Mouse (Mus musculus) ES-Bruce4 (cell line): ENCODE results near the gene Otop2. TPM values are rescaled to one million over a fixed set of nuclear protein-coding genes. Genes with fewer than 3 reads are reported as not detected.

Experiments
- H3K27ac ChIP-seq: 2 replicates; pipeline ENCODE4 v1.5.1; 2012; ENCODE audit warnings: low read length, inconsistent platforms; ENCODE audit not compliant: insufficient read depth
- H3K27me3 ChIP-seq: 2 replicates; pipeline ENCODE4 v1.6.1; 2012; ENCODE audit warnings: mild to moderate bottlenecking, low read length, inconsistent platforms; ENCODE audit not compliant: control insufficient read depth, poor library complexity, insufficient read depth, severe bottlenecking
- H3K36me3 ChIP-seq: 2 replicates; pipeline ENCODE4 v1.6.1; 2012; ENCODE audit warnings: inconsistent platforms, mild to moderate bottlenecking, low read length, moderate library complexity; ENCODE audit not compliant: control insufficient read depth, poor library complexity, insufficient read depth, severe bottlenecking
- H3K4me1 ChIP-seq: one replicate; pipeline ENCODE4 v1.8.1; 2011; ENCODE audit warnings: low read length; ENCODE audit not compliant: control insufficient read depth, insufficient read depth
- H3K4me3 ChIP-seq: 2 replicates; pipeline ENCODE4 v1.5.1; 2011; ENCODE audit warnings: low read depth, mild to moderate bottlenecking, low read length
- H3K9ac ChIP-seq: 2 replicates; pipeline ENCODE4 v1.6.1; 2012; ENCODE audit warnings: low read depth, mild to moderate bottlenecking, inconsistent platforms; ENCODE audit not compliant: poor library complexity, severe bottlenecking
- H3K9me3 ChIP-seq: replicated peaks from 2 replicates; pipeline ENCODE4 v1.6.1; 2012; ENCODE audit warnings: mild to moderate bottlenecking, low read length, inconsistent platforms; ENCODE audit not compliant: control insufficient read depth, poor library complexity, insufficient read depth, severe bottlenecking
- CTCF ChIP-seq: IDR thresholded peaks from one replicate; pipeline ENCODE4 v1.8.1; 2011; ENCODE audit warnings: low read depth, low read length
- EP300 ChIP-seq: IDR thresholded peaks from 2 replicates; pipeline ENCODE4 v1.6.1; 2011; ENCODE audit warnings: low read depth, low read length; ENCODE audit not compliant: insufficient read depth
- POLR2A ChIP-seq: IDR thresholded peaks from one replicate; pipeline ENCODE4 v1.8.1; 2011; ENCODE audit warnings: low read length; ENCODE audit not compliant: insufficient read depth
- polyA plus RNA-seq: library from polyadenylated mRNA; stranded (reverse); fragments of >200 nt; gene quantifications from 2 replicates; pipeline ENCODE4 v1.2.4, GENCODE M21; 2011; ENCODE audit warnings: low read depth; ENCODE audit not compliant: missing spikeins, insufficient read depth, insufficient read length

Otop2 gene
- polyA plus RNA-seq, 1 experiment, result not detected

DNA sequence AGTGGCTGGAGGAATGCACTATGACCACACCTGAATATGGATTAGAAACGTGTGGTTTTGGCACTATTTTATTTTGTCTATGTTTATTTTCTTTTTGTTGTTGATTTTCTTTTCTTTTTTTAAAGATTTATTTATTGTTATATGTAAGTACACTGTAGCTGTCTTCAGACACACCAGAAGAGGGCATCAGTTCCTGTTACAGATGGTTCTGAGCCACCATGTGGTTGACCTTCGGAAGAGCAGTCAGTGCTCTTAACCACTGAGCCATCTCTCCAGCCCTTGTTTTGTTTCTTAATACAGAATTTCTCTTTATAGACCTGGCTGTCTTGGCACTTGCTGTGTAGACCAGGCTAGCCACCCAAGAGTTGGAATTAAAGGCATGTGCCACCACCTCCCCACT, 65.8 kb downstream of the Otop2 start:
- Histone ChIP-seq H3K36me3 (no peaks in the 10 kb centered on the region), H3K9me3 (no peaks in the 10 kb centered on the region), H3K27ac (no peak overlapping the region), H3K4me3 (no peak overlapping the region), H3K27me3 (peaks cover 4% of the 10 kb centered on the region; the same call in 1 of the 2 replicates), H3K9ac (no peak overlapping the region), H3K4me1 (no peaks in the 10 kb centered on the region)
- no peak for TF ChIP-seq POLR2A
- no peak for TF ChIP-seq EP300
- TF ChIP-seq CTCF, result no peak

- TF ChIP-seq EP300, result no peak
- TF ChIP-seq CTCF, result no peak
- TF ChIP-seq POLR2A, result no peak
- no peaks in the 10 kb centered on the region for H3K27me3 ChIP-seq
- H3K9me3 ChIP-seq, result no peaks in the 10 kb centered on the region
- H3K4me3 ChIP-seq, result no peak overlapping the region
- H3K27ac ChIP-seq, result no peak overlapping the region
- no peaks in the 10 kb centered on the region for H3K36me3 ChIP-seq
- no peaks in the 10 kb centered on the region for H3K4me1 ChIP-seq
- no peak overlapping the region for H3K9ac ChIP-seq
These were observed 67.1 kb downstream of the Otop2 start for GRCm38 (mm10) chr11:115373805-115374694.

DNA sequence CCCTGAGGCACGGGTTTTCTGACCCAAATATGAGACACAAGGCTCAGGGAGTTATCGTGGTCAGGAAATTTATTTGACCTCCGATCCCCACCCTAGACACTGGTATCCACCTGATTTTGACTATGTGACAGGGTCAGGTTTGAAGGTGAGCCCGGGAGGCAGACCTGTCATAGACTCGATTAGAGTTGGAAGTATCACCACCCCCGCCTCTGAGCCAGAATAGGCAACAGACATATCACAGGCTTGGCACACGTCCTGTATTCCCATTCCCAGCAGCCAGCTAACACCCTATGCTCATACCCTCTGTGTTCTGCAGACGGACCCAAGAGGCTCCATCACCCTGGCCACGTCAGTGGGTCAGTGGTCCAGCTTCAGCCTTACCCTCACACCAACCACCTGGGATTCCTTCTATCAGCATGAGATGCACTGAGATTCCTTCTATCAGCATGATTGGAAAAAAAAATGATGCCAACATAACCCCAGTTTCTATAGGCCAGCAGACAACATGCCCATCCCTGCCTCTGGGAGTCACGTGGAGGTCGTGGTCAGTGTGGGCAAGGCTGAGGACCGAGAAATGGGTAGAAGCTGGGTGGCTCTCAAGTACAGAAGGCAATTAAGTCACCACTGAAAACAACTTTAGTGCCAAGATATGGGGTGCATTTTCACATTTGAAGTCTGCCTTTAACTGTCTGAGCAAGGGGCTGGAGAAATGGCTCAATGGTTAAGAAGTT, 67.9 kb downstream of the Otop2 start:
- H3K27me3 ChIP-seq, result no peaks in the 10 kb centered on the region

GRCm38 (mm10) chr11:115376722-115377121, 69.8 kb downstream of the Otop2 start:
- no peak overlapping the region for H3K9ac ChIP-seq
- no peaks in the 10 kb centered on the region for H3K4me1 ChIP-seq
- no peak overlapping the region for H3K4me3 ChIP-seq
- no peaks in the 10 kb centered on the region for H3K27me3 ChIP-seq
- H3K36me3 ChIP-seq, result no peaks in the 10 kb centered on the region
- no peak overlapping the region for H3K27ac ChIP-seq
- no peak for TF ChIP-seq POLR2A
- no peak for TF ChIP-seq EP300
- TF ChIP-seq CTCF, result no peak
- no peaks in the 10 kb centered on the region for H3K9me3 ChIP-seq

More for the DNA sequence above, 67.9 kb downstream of the Otop2 start:
- Histone ChIP-seq H3K36me3 (no peaks in the 10 kb centered on the region), H3K4me1 (no peaks in the 10 kb centered on the region), H3K9ac (no peak overlapping the region), H3K9me3 (no peaks in the 10 kb centered on the region), H3K27ac (no peak overlapping the region), H3K4me3 (no peak overlapping the region)
- TF ChIP-seq POLR2A (no peak), EP300 (no peak), CTCF (no peak)

GRCm38 (mm10) chr11:115377254-115377653, 70.3 kb downstream of the Otop2 start:
- Histone ChIP-seq H3K36me3 (no peaks in the 10 kb centered on the region), H3K9me3 (no peaks in the 10 kb centered on the region), H3K27ac (no peak overlapping the region), H3K27me3 (no peaks in the 10 kb centered on the region), H3K4me3 (no peak overlapping the region), H3K4me1 (no peaks in the 10 kb centered on the region), H3K9ac (no peak overlapping the region)
- no peak for TF ChIP-seq POLR2A
- TF ChIP-seq CTCF, result no peak
- TF ChIP-seq EP300, result no peak

GRCm38 (mm10) chr11:115377854-115378253, 70.9 kb downstream of the Otop2 start:
- no peaks in the 10 kb centered on the region for H3K36me3 ChIP-seq
- H3K27ac ChIP-seq, result no peak overlapping the region
- no peak overlapping the region for H3K9ac ChIP-seq
- H3K4me1 ChIP-seq, result no peaks in the 10 kb centered on the region
- H3K4me3 ChIP-seq, result no peak overlapping the region
- H3K27me3 ChIP-seq, result no peaks in the 10 kb centered on the region
- H3K9me3 ChIP-seq, result no peaks in the 10 kb centered on the region
- TF ChIP-seq CTCF (peak; percentile 64), POLR2A (no peak)
